Mouse (Mus musculus): ENCODE data around the gene Ppt2. TPM values are rescaled to one million over a fixed set of nuclear protein-coding genes. Genes with fewer than 3 reads are reported as not detected.

Gene Ppt2
- polyA plus RNA-seq, 1 experiment from 2014 or later = 39.1 TPM

- Histone ChIP-seq H3K9me3 (replicated peaks) (no peaks in the 10 kb centered on the region), H3K36me3 (no peaks in the 10 kb centered on the region), H3K4me1 (peaks cover 17% of the 10 kb centered on the region), H3K4me3 (replicated peaks) (no peak overlapping the region), H3K27ac (no peak overlapping the region), H3K9ac (no peak overlapping the region), H3K27me3 (peaks cover 63% of the 10 kb centered on the region), H3K4me2 (no peak overlapping the region)
- ATAC-seq (replicated peaks; ENCODE audit: low FRiP score) = no peak
- 84% methylated on average over 8 of the region's 8 CpGs for WGBS
Measured at GRCm38 (mm10) chr17:34662978-34663377, 34.7 kb upstream of the Ppt2 start.

- Histone ChIP-seq H3K27me3 (peaks cover 67% of the 10 kb centered on the region), H3K36me3 (no peaks in the 10 kb centered on the region), H3K9ac (no peak overlapping the region), H3K4me2 (no peak overlapping the region), H3K4me3 (replicated peaks) (no peak overlapping the region), H3K4me1 (peaks cover 17% of the 10 kb centered on the region), H3K27ac (no peak overlapping the region), H3K9me3 (replicated peaks) (no peaks in the 10 kb centered on the region)
- ATAC-seq (replicated peaks; ENCODE audit: low FRiP score) = no peak
- WGBS = 97% methylated on average over 1 of the region's 1 CpGs
Measured at GRCm38 (mm10) chr17:34662468-34662867, 34.2 kb upstream of the Ppt2 start.

GRCm38 (mm10) chr17:34661121-34661591 lies 32.8 kb upstream of the Ppt2 start:
- Histone ChIP-seq H3K36me3 (no peaks in the 10 kb centered on the region), H3K27me3 (peaks cover 65% of the 10 kb centered on the region), H3K4me2 (peak overlapping the region; percentile 55), H3K27ac (peak overlapping the region; percentile 51), H3K9ac (no peak overlapping the region), H3K4me1 (peaks cover 21% of the 10 kb centered on the region), H3K4me3 (replicated peaks) (peak overlapping the region; percentile 23), H3K9me3 (replicated peaks) (no peaks in the 10 kb centered on the region)
- peak; percentile 58; the same call in 1 of the 2 replicates for ATAC-seq (replicated peaks; ENCODE audit: low FRiP score)
- WGBS = 3% methylated on average over 19 of the region's 19 CpGs

GRCm38 (mm10) chr17:34660259-34660820 lies 32.0 kb upstream of the Ppt2 start:
- no peak for ATAC-seq (replicated peaks; ENCODE audit: low FRiP score)
- Histone ChIP-seq H3K4me1 (peaks cover 30% of the 10 kb centered on the region), H3K9me3 (replicated peaks) (no peaks in the 10 kb centered on the region), H3K27ac (no peak overlapping the region), H3K27me3 (peaks cover 57% of the 10 kb centered on the region), H3K4me2 (peak overlapping the region; percentile 55), H3K4me3 (replicated peaks) (0 out of 2 replicates have a peak overlapping the region, but pooled peaks have one; percentile 23), H3K36me3 (no peaks in the 10 kb centered on the region), H3K9ac (no peak overlapping the region)
- WGBS = 28% methylated on average over 11 of the region's 11 CpGs

GRCm38 (mm10) chr17:34659897-34660214 lies 31.5 kb upstream of the Ppt2 start:
- Histone ChIP-seq H3K36me3 (no peaks in the 10 kb centered on the region), H3K27ac (no peak overlapping the region), H3K9me3 (replicated peaks) (no peaks in the 10 kb centered on the region), H3K4me1 (peaks cover 34% of the 10 kb centered on the region), H3K4me2 (no peak overlapping the region), H3K4me3 (replicated peaks) (no peak overlapping the region), H3K27me3 (peaks cover 52% of the 10 kb centered on the region), H3K9ac (no peak overlapping the region)
- no peak for ATAC-seq (replicated peaks; ENCODE audit: low FRiP score)
- WGBS = 54% methylated on average over 3 of the region's 3 CpGs

GRCm38 (mm10) chr17:34659181-34659896 lies 31.0 kb upstream of the Ppt2 start:
- Histone ChIP-seq H3K27me3 (peaks cover 51% of the 10 kb centered on the region), H3K27ac (no peak overlapping the region), H3K4me1 (peaks cover 40% of the 10 kb centered on the region), H3K4me3 (replicated peaks) (no peak overlapping the region), H3K36me3 (peaks cover 5% of the 10 kb centered on the region), H3K9ac (no peak overlapping the region), H3K4me2 (no peak overlapping the region), H3K9me3 (replicated peaks) (no peaks in the 10 kb centered on the region)
- no peak for ATAC-seq (replicated peaks; ENCODE audit: low FRiP score)
- WGBS = 60% methylated on average over 12 of the region's 12 CpGs

GRCm38 (mm10) chr17:34658591-34658990 lies 30.3 kb upstream of the Ppt2 start:
- Histone ChIP-seq H3K4me1 (peaks cover 43% of the 10 kb centered on the region), H3K9me3 (replicated peaks) (no peaks in the 10 kb centered on the region), H3K27me3 (peaks cover 51% of the 10 kb centered on the region), H3K9ac (no peak overlapping the region), H3K4me2 (no peak overlapping the region), H3K27ac (no peak overlapping the region), H3K4me3 (replicated peaks) (no peak overlapping the region), H3K36me3 (peaks cover 12% of the 10 kb centered on the region)
- 81% methylated on average over 3 of the region's 3 CpGs for WGBS
- ATAC-seq (replicated peaks; ENCODE audit: low FRiP score) = no peak

- no peaks in the 10 kb centered on the region for H3K9me3 ChIP-seq (replicated peaks)
- no peak overlapping the region for H3K27ac ChIP-seq
- 82% methylated on average over 2 of the region's 2 CpGs for WGBS
- no peak for ATAC-seq (replicated peaks; ENCODE audit: low FRiP score)
- no peak overlapping the region for H3K4me2 ChIP-seq
- H3K9ac ChIP-seq = no peak overlapping the region
- peaks cover 17% of the 10 kb centered on the region for H3K36me3 ChIP-seq
- peaks cover 43% of the 10 kb centered on the region for H3K4me1 ChIP-seq
- H3K27me3 ChIP-seq = peaks cover 49% of the 10 kb centered on the region
- H3K4me3 ChIP-seq (replicated peaks) = no peak overlapping the region
Measured at GRCm38 (mm10) chr17:34658145-34658544, 29.8 kb upstream of the Ppt2 start.

- H3K4me1 ChIP-seq = peaks cover 43% of the 10 kb centered on the region
- H3K9ac ChIP-seq = no peak overlapping the region
- ATAC-seq (replicated peaks; ENCODE audit: low FRiP score) = no peak
- peaks cover 25% of the 10 kb centered on the region for H3K36me3 ChIP-seq
- no peak overlapping the region for H3K4me2 ChIP-seq
- H3K9me3 ChIP-seq (replicated peaks) = no peaks in the 10 kb centered on the region
- WGBS = 18% methylated on average over 2 of the region's 2 CpGs
- no peak overlapping the region for H3K27ac ChIP-seq
- H3K4me3 ChIP-seq (replicated peaks) = no peak overlapping the region
- H3K27me3 ChIP-seq = peaks cover 41% of the 10 kb centered on the region
Measured at GRCm38 (mm10) chr17:34657271-34657670, 29.0 kb upstream of the Ppt2 start.

GRCm38 (mm10) chr17:34656666-34657065 lies 28.4 kb upstream of the Ppt2 start:
- ATAC-seq (replicated peaks; ENCODE audit: low FRiP score) = no peak
- Histone ChIP-seq H3K4me1 (peaks cover 42% of the 10 kb centered on the region), H3K36me3 (peaks cover 31% of the 10 kb centered on the region), H3K4me2 (no peak overlapping the region), H3K9me3 (replicated peaks) (no peaks in the 10 kb centered on the region), H3K4me3 (replicated peaks) (no peak overlapping the region), H3K27me3 (peaks cover 40% of the 10 kb centered on the region), H3K27ac (no peak overlapping the region), H3K9ac (no peak overlapping the region)
- 67% methylated on average over 8 of the region's 8 CpGs for WGBS

- H3K4me3 ChIP-seq (replicated peaks) = no peak overlapping the region
Measured at GRCm38 (mm10) chr17:34655581-34655991, 27.3 kb upstream of the Ppt2 start.

GRCm38 (mm10) chr17:34655160-34655559 lies 26.9 kb upstream of the Ppt2 start:
- Histone ChIP-seq H3K27ac (peak overlapping the region; percentile 54), H3K9me3 (replicated peaks) (no peaks in the 10 kb centered on the region), H3K4me3 (replicated peaks) (no peak overlapping the region), H3K4me2 (no peak overlapping the region), H3K36me3 (peaks cover 45% of the 10 kb centered on the region), H3K9ac (no peak overlapping the region), H3K4me1 (peaks cover 27% of the 10 kb centered on the region), H3K27me3 (peaks cover 26% of the 10 kb centered on the region)
- ATAC-seq (replicated peaks; ENCODE audit: low FRiP score) = peak; percentile 14
- WGBS = 57% methylated on average over 7 of the region's 7 CpGs

More at GRCm38 (mm10) chr17:34655581-34655991, 27.3 kb upstream of the Ppt2 start:
- Histone ChIP-seq H3K9me3 (replicated peaks) (no peaks in the 10 kb centered on the region), H3K4me1 (peaks cover 31% of the 10 kb centered on the region), H3K36me3 (peaks cover 41% of the 10 kb centered on the region), H3K9ac (no peak overlapping the region), H3K27me3 (peaks cover 30% of the 10 kb centered on the region), H3K27ac (peak overlapping the region; percentile 54), H3K4me2 (no peak overlapping the region)
- peak; percentile 82 for ATAC-seq (replicated peaks; ENCODE audit: low FRiP score)
- 45% methylated on average over 4 of the region's 4 CpGs for WGBS

Data from kidney, embryonic 15.5 days (tissue).